Mouse (Mus musculus): ENCODE data around the gene Fam161b.
"Not testable (repeated sequence)": the region's sequence is repeated elsewhere in the genome, so short reads cannot be mapped to it uniquely, and the experiment has no call there.

Gene Fam161b

GRCm38 (mm10) chr12:84382369-84382768 lies 20.7 kb upstream of the Fam161b start:
- DNase-seq (ENCODE audit: low read depth, low spot score) = no peak

DNA sequence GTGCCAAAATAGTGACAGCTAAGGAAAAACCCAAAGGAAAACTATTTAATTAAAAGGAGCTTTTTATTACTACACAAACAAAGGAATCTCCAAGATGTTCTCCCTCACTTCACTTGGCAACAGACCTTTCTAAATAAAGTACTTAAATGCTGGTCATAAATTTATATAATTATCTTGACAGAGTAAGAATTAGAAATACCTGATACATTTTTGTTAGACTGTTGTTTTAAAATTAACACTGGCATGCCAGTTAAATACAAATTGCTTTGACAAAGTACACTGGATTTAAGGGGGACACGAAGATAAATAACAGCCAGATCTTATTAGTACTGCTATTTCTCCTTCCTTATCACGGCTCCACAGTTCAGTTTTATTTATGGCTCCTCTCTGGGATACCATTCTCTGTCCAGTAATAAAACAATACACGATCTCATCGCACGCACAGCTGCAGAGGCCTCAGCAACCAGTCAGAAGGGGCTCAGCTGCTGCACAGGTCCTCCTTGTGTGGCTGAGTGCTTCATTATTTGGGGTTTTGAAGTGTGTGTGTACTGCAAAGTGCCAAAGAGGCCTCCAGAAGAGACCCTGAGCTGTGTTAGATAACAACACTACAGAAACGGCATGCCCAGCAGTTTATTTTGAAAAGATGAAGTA lies 12.3 kb upstream of the Fam161b start:
- no peak for DNase-seq (ENCODE audit: low read depth, low spot score)

GRCm38 (mm10) chr12:84371647-84372046 lies 10.0 kb upstream of the Fam161b start:
- DNase-seq (ENCODE audit: low read depth, low spot score) = no peak

GRCm38 (mm10) chr12:84366971-84367370 lies 5.3 kb upstream of the Fam161b start:
- peak; percentile 32 for DNase-seq (ENCODE audit: low read depth, low spot score)

DNA sequence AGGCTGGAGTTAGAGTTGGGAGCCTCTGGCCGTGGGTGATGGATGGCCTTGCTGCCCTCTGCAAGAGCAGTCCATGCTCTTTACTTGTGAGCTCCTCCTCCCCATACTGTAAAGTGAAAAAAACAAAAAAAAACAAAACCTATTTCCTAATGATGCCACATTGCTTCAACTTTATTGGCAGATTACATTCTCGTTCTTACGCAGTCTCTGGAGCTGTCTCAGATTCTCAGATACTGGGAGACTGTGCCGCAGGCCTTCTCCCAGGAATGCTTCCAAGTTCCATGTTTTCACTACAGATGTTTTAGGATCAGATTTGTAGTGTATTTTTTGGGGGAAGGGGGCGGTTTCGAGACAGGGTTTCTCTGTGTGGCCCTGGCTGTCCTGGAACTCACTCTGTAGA lies 3.5 kb upstream of the Fam161b start:
- DNase-seq (ENCODE audit: low read depth, low spot score) = no peak

DNA sequence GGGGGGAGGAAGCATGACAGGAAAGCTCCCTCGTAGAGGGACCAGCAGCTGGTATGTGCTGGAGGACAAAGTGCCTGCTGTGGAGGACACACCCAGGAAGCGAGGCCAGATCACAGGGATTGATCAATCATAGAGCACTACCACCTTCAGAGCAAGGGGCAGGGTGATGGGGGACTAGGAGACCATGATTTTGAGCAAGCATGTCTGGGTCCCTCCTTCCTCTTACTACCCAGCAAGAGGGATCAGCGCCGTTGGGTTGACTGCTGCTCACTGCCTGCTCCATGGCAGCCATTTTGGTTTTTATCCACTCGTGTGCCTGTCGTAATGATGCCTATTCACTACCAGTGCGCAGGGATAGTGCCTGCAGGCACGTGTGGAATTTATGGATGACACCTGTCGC lies 2.7 kb upstream of the Fam161b start:
- no peak for DNase-seq (ENCODE audit: low read depth, low spot score)

DNA sequence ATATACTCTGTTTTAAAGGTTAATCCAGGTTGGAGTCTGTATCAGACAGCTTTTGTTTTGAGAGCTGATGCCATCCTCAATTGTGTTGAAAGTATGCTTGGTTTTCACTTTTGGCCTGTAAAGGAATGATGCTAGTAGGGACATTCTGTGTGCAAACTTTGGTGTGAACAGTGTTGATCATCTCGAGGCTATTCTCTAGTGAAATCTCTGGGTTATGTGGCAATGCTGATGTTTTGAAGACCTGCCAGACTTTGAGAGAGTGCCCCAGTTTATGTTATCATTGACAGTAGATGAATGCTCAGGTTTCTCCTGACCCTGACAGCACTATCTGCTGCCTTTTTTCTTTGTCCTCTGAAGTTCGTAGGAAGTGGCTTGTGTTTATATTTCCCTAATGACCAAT lies 1.2 kb upstream of the Fam161b start:
- no peak for DNase-seq (ENCODE audit: low read depth, low spot score)

GRCm38 (mm10) chr12:84358699-84359098 lies 2.9 kb downstream of the Fam161b start:
- DNase-seq (ENCODE audit: low read depth, low spot score) = not testable (repeated sequence)

- peak; percentile 34 for DNase-seq (ENCODE audit: low read depth, low spot score)
Observed at GRCm38 (mm10) chr12:84347192-84347591, 14.4 kb downstream of the Fam161b start.

GRCm38 (mm10) chr12:84336963-84337625 lies 24.5 kb downstream of the Fam161b start:
- DNase-seq (ENCODE audit: low read depth, low spot score) = no peak

GRCm38 (mm10) chr12:84327111-84327512 lies 34.5 kb downstream of the Fam161b start:
- DNase-seq (ENCODE audit: low read depth, low spot score) = no peak

GRCm38 (mm10) chr12:84316721-84317621 lies 44.7 kb downstream of the Fam161b start, which contains the start of gene Zfp410:
Gene Zfp410, plus strand, starts transcription at chr12:84316852.
- peak; percentile 81 for DNase-seq (ENCODE audit: low read depth, low spot score)

GRCm38 (mm10) chr12:84316006-84316405 lies 45.6 kb downstream of the Fam161b start:
- no peak for DNase-seq (ENCODE audit: low read depth, low spot score)

DNA sequence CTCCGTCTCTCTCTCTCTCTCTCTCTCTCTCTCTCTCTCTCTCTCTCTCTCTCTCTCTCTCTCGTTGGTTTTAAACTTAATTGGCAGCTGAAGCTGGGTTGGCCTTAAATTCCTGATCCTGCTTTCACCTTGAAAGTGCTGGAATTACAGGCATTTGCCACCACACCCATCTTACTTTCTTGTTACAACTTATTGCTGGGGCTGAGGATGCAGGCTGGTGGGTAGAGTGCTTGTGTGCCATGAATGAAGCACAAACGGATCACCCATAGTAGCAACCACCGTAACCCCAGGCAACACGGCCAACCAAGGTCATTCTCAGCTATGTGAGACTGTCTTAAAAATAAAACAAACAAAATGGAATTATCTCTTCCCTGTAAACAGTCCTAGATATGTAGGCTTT lies 50.3 kb downstream of the Fam161b start:
- DNase-seq (ENCODE audit: low read depth, low spot score) = no peak

- DNase-seq (ENCODE audit: low read depth, low spot score) = no peak
Observed at GRCm38 (mm10) chr12:84304554-84304953, 57.1 kb downstream of the Fam161b start.

DNA sequence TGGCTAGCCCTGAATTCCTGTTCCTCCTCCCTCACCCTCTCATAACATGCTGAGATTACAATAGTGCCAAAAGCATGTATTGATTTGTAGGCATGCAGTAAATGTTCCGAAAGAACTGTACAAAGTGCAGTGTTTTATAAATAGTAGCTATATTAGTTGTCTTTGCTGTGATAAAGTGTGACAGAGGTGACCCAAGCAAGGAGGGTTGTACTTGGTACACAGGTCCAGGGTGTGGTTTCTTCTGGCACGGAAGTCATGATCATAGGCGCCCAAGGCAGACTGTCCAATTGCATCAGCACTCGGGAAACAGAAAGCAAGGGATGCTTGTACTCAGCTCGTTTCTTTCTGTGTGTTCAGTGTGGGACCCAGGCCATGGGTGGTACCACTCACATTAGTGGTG lies 57.5 kb downstream of the Fam161b start:
- DNase-seq (ENCODE audit: low read depth, low spot score) = no peak

GRCm38 (mm10) chr12:84299265-84299664 lies 62.4 kb downstream of the Fam161b start:
- no peak for DNase-seq (ENCODE audit: low read depth, low spot score)

DNA sequence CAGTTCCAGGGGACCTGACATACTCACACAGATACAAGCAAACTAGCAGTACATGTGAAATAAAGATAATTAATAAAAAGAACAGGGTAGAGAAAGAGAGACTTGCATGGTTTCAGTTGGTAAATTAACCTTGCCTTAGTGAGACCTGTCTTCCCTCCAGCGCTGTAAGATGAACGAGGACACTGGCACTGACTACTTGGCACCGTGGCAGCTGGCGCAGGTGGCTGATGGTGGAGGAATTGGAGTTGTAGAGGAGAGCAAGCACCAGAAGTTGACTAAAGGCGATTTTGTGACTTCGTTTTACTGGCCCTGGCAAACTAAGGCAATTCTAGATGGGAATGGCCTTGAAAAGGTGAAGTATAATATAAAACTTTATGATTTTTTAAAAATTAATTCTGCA lies 63.8 kb downstream of the Fam161b start:
- no peak for DNase-seq (ENCODE audit: low read depth, low spot score)

Measured in CD4-positive, CD25-positive, alpha-beta regulatory T cell, adult 2 months (primary cell).